Mouse (Mus musculus): Measurements from ENCODE around the gene Ctnnd2. TPM values are rescaled to one million over a fixed set of nuclear protein-coding genes. Genes with fewer than 3 reads are reported as not detected.

Ctnnd2 gene
- polyA plus RNA-seq, 1 experiment from 2014 or later = 0.85 TPM

DNA sequence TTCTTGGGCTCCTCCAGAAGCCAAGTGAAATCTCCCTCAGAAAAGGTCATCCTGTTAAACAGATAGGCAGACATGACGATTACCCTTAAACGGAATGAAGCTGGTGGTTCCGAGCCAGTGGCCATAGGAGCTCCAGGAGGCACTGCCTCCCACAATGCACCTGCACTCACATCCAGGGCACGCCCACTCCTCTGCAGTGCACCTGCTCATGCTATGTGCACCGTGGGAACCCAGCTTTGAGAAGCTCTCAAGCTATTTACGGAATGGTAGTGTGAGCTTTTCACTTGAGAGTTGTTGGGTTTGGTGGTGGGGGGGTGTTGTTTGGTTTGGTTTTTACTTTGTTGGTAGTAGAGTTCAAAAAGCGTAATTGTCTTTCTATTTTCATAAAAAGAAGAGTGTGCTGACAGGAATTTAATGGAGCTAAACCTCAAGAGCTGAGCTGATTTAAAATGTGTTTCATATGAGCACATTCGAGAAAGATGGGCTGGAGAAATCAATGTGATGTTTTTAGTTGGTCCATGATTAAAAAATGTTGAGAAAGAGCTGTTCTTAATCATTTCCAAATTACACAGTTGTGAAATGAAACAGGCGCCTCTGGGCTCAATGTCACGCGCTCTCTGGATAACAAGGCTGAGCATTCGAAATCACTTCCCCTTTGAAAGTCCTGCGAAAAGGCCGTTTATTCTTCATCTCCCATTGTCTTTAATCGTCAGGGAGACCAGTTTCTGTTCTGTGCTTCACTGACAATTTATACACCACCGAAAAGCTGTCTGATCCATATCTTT is 802.8 kb downstream of the Ctnnd2 start:
- Histone ChIP-seq H3K4me2 (no peak overlapping the region), H3K27me3 (replicated peaks; ENCODE audit: control insufficient read depth, insufficient read depth, low read length) (no peaks in the 10 kb centered on the region), H3K36me3 (ENCODE audit: control insufficient read depth, insufficient read depth, low read length) (no peaks in the 10 kb centered on the region), H3K27ac (ENCODE audit: low read depth, low read length) (no peak overlapping the region), H3K4me3 (ENCODE audit: low read depth, low read length) (no peak overlapping the region), H3K9me3 (ENCODE audit: control insufficient read depth, low read length) (no peaks in the 10 kb centered on the region), H3K4me1 (replicated peaks; ENCODE audit: control insufficient read depth, insufficient read depth, low read length) (no peaks in the 10 kb centered on the region), H3K9ac (ENCODE audit: low read depth, low read length) (no peak overlapping the region)
- WGBS = 85% methylated on average over 16 of the region's 16 CpGs
- ATAC-seq (replicated peaks; ENCODE audit: low FRiP score) = no peak
- no peak for DNase-seq (ENCODE audit: low spot score)

GRCm38 (mm10) chr15:30977166-30977740 is 804.9 kb downstream of the Ctnnd2 start:
- Histone ChIP-seq H3K36me3 (ENCODE audit: control insufficient read depth, insufficient read depth, low read length) (no peaks in the 10 kb centered on the region), H3K4me1 (replicated peaks; ENCODE audit: control insufficient read depth, insufficient read depth, low read length) (no peaks in the 10 kb centered on the region), H3K27ac (ENCODE audit: low read depth, low read length) (no peak overlapping the region), H3K9ac (ENCODE audit: low read depth, low read length) (no peak overlapping the region), H3K27me3 (replicated peaks; ENCODE audit: control insufficient read depth, insufficient read depth, low read length) (no peaks in the 10 kb centered on the region), H3K4me3 (ENCODE audit: low read depth, low read length) (no peak overlapping the region), H3K4me2 (no peak overlapping the region), H3K9me3 (ENCODE audit: control insufficient read depth, low read length) (no peaks in the 10 kb centered on the region)
- ATAC-seq (replicated peaks; ENCODE audit: low FRiP score) (no peak), DNase-seq (ENCODE audit: low spot score) (no peak)
- WGBS = 76% methylated on average over 11 of the region's 11 CpGs

- no peak overlapping the region for H3K9ac ChIP-seq (ENCODE audit: low read depth, low read length)
- no peaks in the 10 kb centered on the region for H3K4me1 ChIP-seq (replicated peaks; ENCODE audit: control insufficient read depth, insufficient read depth, low read length)
- ATAC-seq (replicated peaks; ENCODE audit: low FRiP score) (no peak), DNase-seq (ENCODE audit: low spot score) (no peak)
- 91% methylated on average over 2 of the region's 2 CpGs for WGBS
- no peaks in the 10 kb centered on the region for H3K36me3 ChIP-seq (ENCODE audit: control insufficient read depth, insufficient read depth, low read length)
- no peaks in the 10 kb centered on the region for H3K27me3 ChIP-seq (replicated peaks; ENCODE audit: control insufficient read depth, insufficient read depth, low read length)
- no peak overlapping the region for H3K27ac ChIP-seq (ENCODE audit: low read depth, low read length)
- H3K9me3 ChIP-seq (ENCODE audit: control insufficient read depth, low read length) = no peaks in the 10 kb centered on the region
- H3K4me2 ChIP-seq = no peak overlapping the region
- no peak overlapping the region for H3K4me3 ChIP-seq (ENCODE audit: low read depth, low read length)
Measured at GRCm38 (mm10) chr15:30986890-30987289, 814.5 kb downstream of the Ctnnd2 start.

- H3K36me3 ChIP-seq (ENCODE audit: control insufficient read depth, insufficient read depth, low read length) = no peaks in the 10 kb centered on the region
- H3K9me3 ChIP-seq (ENCODE audit: control insufficient read depth, low read length) = no peaks in the 10 kb centered on the region
- H3K4me2 ChIP-seq = no peak overlapping the region
- WGBS = 71% methylated on average over 15 of the region's 15 CpGs
- H3K27me3 ChIP-seq (replicated peaks; ENCODE audit: control insufficient read depth, insufficient read depth, low read length) = no peaks in the 10 kb centered on the region
- ATAC-seq (replicated peaks; ENCODE audit: low FRiP score) (no peak), DNase-seq (ENCODE audit: low spot score) (peak; percentile 3)
- H3K4me1 ChIP-seq (replicated peaks; ENCODE audit: control insufficient read depth, insufficient read depth, low read length) = no peaks in the 10 kb centered on the region
- no peak overlapping the region for H3K4me3 ChIP-seq (ENCODE audit: low read depth, low read length)
- H3K9ac ChIP-seq (ENCODE audit: low read depth, low read length) = no peak overlapping the region
- H3K27ac ChIP-seq (ENCODE audit: low read depth, low read length) = no peak overlapping the region
Measured at GRCm38 (mm10) chr15:30990421-30991252, 818.2 kb downstream of the Ctnnd2 start.

DNA sequence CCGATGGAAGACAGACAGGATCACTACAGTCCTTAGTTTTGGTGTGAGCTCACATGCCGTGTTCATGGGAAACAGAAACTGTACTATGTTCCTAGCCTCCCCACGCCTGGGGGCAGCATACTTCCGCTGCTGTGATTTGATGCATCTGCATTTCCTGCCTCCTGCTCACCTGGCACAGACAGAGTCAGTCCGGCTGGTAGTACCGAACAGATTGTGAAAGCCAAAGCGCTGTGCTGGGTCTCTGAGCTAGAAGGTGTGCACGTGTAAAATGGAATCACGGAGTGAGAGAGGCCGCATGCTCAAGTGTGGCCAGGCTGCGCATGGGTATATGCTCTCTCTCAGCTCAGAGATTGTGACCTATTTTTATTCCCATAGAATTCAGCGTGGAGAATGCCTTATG is 820.0 kb downstream of the Ctnnd2 start:
- Histone ChIP-seq H3K4me2 (no peak overlapping the region), H3K9ac (ENCODE audit: low read depth, low read length) (no peak overlapping the region), H3K4me3 (ENCODE audit: low read depth, low read length) (no peak overlapping the region), H3K27ac (ENCODE audit: low read depth, low read length) (no peak overlapping the region), H3K4me1 (replicated peaks; ENCODE audit: control insufficient read depth, insufficient read depth, low read length) (no peaks in the 10 kb centered on the region), H3K9me3 (ENCODE audit: control insufficient read depth, low read length) (no peaks in the 10 kb centered on the region), H3K36me3 (ENCODE audit: control insufficient read depth, insufficient read depth, low read length) (no peaks in the 10 kb centered on the region), H3K27me3 (replicated peaks; ENCODE audit: control insufficient read depth, insufficient read depth, low read length) (no peaks in the 10 kb centered on the region)
- ATAC-seq (replicated peaks; ENCODE audit: low FRiP score) (no peak), DNase-seq (ENCODE audit: low spot score) (no peak)
- WGBS = 84% methylated on average over 12 of the region's 12 CpGs

DNA sequence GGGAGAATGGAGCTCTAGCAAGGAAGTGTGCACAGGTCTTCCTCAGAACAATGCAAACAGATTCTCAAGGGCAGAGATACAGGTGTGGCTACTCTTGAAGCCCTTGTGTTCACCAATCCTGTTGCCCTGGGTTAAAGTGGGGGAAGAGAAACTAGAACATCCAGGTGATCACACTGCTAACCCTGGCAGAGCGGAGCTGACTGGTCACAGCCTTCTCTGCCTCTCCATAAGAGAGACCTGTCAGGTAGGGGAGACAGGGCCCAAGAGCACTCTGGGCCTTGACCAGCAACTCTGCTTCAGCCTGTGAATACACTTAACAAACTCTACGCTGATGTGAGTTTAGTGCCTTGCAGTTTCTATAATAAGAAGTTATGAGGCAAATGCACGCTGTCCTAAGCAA is 820.5 kb downstream of the Ctnnd2 start:
- Histone ChIP-seq H3K4me2 (no peak overlapping the region), H3K9ac (ENCODE audit: low read depth, low read length) (no peak overlapping the region), H3K4me3 (ENCODE audit: low read depth, low read length) (no peak overlapping the region), H3K36me3 (ENCODE audit: control insufficient read depth, insufficient read depth, low read length) (no peaks in the 10 kb centered on the region), H3K27ac (ENCODE audit: low read depth, low read length) (no peak overlapping the region), H3K4me1 (replicated peaks; ENCODE audit: control insufficient read depth, insufficient read depth, low read length) (no peaks in the 10 kb centered on the region), H3K27me3 (replicated peaks; ENCODE audit: control insufficient read depth, insufficient read depth, low read length) (no peaks in the 10 kb centered on the region), H3K9me3 (ENCODE audit: control insufficient read depth, low read length) (no peaks in the 10 kb centered on the region)
- WGBS = 81% methylated on average over 3 of the region's 3 CpGs
- DNase-seq (ENCODE audit: low spot score) = no peak
- ATAC-seq (replicated peaks; ENCODE audit: low FRiP score) = no peak

GRCm38 (mm10) chr15:30995346-30995745 is 823.0 kb downstream of the Ctnnd2 start:
- no peak for DNase-seq (ENCODE audit: low spot score)

DNA sequence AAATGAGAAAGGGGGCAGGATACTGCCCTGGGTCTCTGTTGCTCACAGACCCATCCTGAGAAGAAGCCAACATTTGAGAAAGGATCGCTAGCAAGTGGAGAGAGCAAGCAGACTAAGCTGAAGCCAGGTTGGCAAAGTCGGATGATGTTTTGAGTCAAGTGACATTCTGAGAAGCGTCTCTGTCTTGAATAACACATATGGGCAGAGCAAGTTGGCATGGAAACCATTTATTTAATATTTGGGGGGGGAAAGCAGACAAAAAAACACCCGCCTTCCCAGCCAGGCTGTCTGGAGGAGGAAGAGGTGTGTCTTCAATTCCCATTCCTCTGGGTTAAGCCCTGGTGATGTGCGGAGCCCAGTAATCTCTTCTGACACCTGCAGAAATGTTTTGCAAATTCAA is 832.1 kb downstream of the Ctnnd2 start:
- Histone ChIP-seq H3K27ac (ENCODE audit: low read depth, low read length) (no peak overlapping the region), H3K4me3 (ENCODE audit: low read depth, low read length) (no peak overlapping the region), H3K4me2 (no peak overlapping the region), H3K9me3 (ENCODE audit: control insufficient read depth, low read length) (no peaks in the 10 kb centered on the region), H3K4me1 (replicated peaks; ENCODE audit: control insufficient read depth, insufficient read depth, low read length) (no peaks in the 10 kb centered on the region), H3K9ac (ENCODE audit: low read depth, low read length) (no peak overlapping the region), H3K36me3 (ENCODE audit: control insufficient read depth, insufficient read depth, low read length) (no peaks in the 10 kb centered on the region), H3K27me3 (replicated peaks; ENCODE audit: control insufficient read depth, insufficient read depth, low read length) (no peaks in the 10 kb centered on the region)
- 86% methylated on average over 5 of the region's 5 CpGs for WGBS
- DNase-seq (ENCODE audit: low spot score) = no peak
- ATAC-seq (replicated peaks; ENCODE audit: low FRiP score) = no peak

More at GRCm38 (mm10) chr15:30995346-30995745, 823.0 kb downstream of the Ctnnd2 start:
- no peaks in the 10 kb centered on the region for H3K27me3 ChIP-seq (replicated peaks; ENCODE audit: control insufficient read depth, insufficient read depth, low read length)
- WGBS = 81% methylated on average over 3 of the region's 3 CpGs
- H3K9me3 ChIP-seq (ENCODE audit: control insufficient read depth, low read length) = no peaks in the 10 kb centered on the region
- no peak overlapping the region for H3K4me3 ChIP-seq (ENCODE audit: low read depth, low read length)
- H3K36me3 ChIP-seq (ENCODE audit: control insufficient read depth, insufficient read depth, low read length) = no peaks in the 10 kb centered on the region
- no peak overlapping the region for H3K9ac ChIP-seq (ENCODE audit: low read depth, low read length)
- ATAC-seq (replicated peaks; ENCODE audit: low FRiP score) = no peak
- H3K4me2 ChIP-seq = no peak overlapping the region
- no peaks in the 10 kb centered on the region for H3K4me1 ChIP-seq (replicated peaks; ENCODE audit: control insufficient read depth, insufficient read depth, low read length)
- H3K27ac ChIP-seq (ENCODE audit: low read depth, low read length) = no peak overlapping the region
